Mouse (Mus musculus) heart, embryonic 10.5 days (tissue): ENCODE measurements around the gene Fanca. TPM values are rescaled to one million over a fixed set of nuclear protein-coding genes. Genes with fewer than 3 reads are reported as not detected.
"Not testable (repeated sequence)": the region's sequence is repeated elsewhere in the genome, so short reads cannot be mapped to it uniquely, and the experiment has no call there.

ENCODE experiments used
- DNase-seq: peaks from one replicate; pipeline ENCODE4 v3.0.0-alpha.2; 2017; ENCODE audit warnings: low spot score
- H3K27ac ChIP-seq: fragments of 300-500 bp; sonication (generic); 2 replicates; pipeline ENCODE4 v1.5.1; 2016; ENCODE audit warnings: mild to moderate bottlenecking
- H3K27me3 ChIP-seq: fragments of 300-500 bp; sonication (generic); 2 replicates; pipeline ENCODE4 v1.6.1; 2016; ENCODE audit warnings: mild to moderate bottlenecking; ENCODE audit not compliant: poor library complexity, insufficient read depth, severe bottlenecking
- H3K36me3 ChIP-seq: fragments of 300-500 bp; sonication (generic); 2 replicates; pipeline ENCODE4 v1.6.1; 2016; ENCODE audit warnings: mild to moderate bottlenecking, moderate library complexity
- H3K4me1 ChIP-seq: fragments of 300-500 bp; sonication (generic); 2 replicates; pipeline ENCODE4 v1.6.1; 2016; ENCODE audit warnings: mild to moderate bottlenecking
- H3K4me3 ChIP-seq: fragments of 300-500 bp; sonication (generic); 2 replicates; pipeline ENCODE4 v1.5.1; 2016; ENCODE audit warnings: mild to moderate bottlenecking, moderate library complexity
- H3K9me3 ChIP-seq: fragments of 300-500 bp; sonication (generic); 2 replicates; pipeline ENCODE4 v1.6.1; 2016; ENCODE audit warnings: mild to moderate bottlenecking, moderate library complexity
- WGBS: fragments of 180-500 bp; shearing (Covaris S2); methylation state at CpG from one replicate; pipeline ENCODE4 v1.1.7; 2016; 5-methylcytosine and 5-hydroxymethylcytosine counted together
- polyA plus RNA-seq: library from polyadenylated mRNA; unstranded; fragments of >200 nt; fragmentation: Nextera tagmentation; extraction: Ambion mirVana; gene quantifications from 2 replicates; pipeline ENCODE4 v1.2.1, GENCODE M21; 2016

Fanca gene
- polyA plus RNA-seq, 1 experiment from 2014 or later: 28.9 TPM

GRCm38 (mm10) chr8:123234918-123235519 is 83.4 kb downstream of the Fanca start:
- H3K36me3 ChIP-seq: peaks cover 8% of the 10 kb centered on the region; the same call in 1 of the 2 replicates
- H3K4me3 ChIP-seq: peak overlapping the region; percentile 69
- H3K27ac ChIP-seq: peak overlapping the region; percentile 69; the same call in 1 of the 2 replicates
- DNase-seq: no peak
- no peaks in the 10 kb centered on the region for H3K9me3 ChIP-seq
- WGBS: 39% methylated on average over 13 of the region's 13 CpGs
- H3K27me3 ChIP-seq: peaks cover 45% of the 10 kb centered on the region
- peaks cover 31% of the 10 kb centered on the region for H3K4me1 ChIP-seq

- peaks cover 19% of the 10 kb centered on the region for H3K36me3 ChIP-seq
- H3K27me3 ChIP-seq: peaks cover 45% of the 10 kb centered on the region
- DNase-seq: no peak
- H3K4me1 ChIP-seq: peaks cover 31% of the 10 kb centered on the region
- no peaks in the 10 kb centered on the region for H3K9me3 ChIP-seq
- no peak overlapping the region for H3K4me3 ChIP-seq
- WGBS: 79% methylated on average over 11 of the region's 11 CpGs
- no peak overlapping the region for H3K27ac ChIP-seq
Measured at GRCm38 (mm10) chr8:123233760-123234159, 84.6 kb downstream of the Fanca start.

- WGBS: 62% methylated on average over 13 of the region's 13 CpGs
- H3K27ac ChIP-seq: no peak overlapping the region
- H3K9me3 ChIP-seq: no peaks in the 10 kb centered on the region
- H3K36me3 ChIP-seq: peaks cover 24% of the 10 kb centered on the region
- H3K4me3 ChIP-seq: no peak overlapping the region
- H3K27me3 ChIP-seq: peaks cover 45% of the 10 kb centered on the region
- H3K4me1 ChIP-seq: peaks cover 31% of the 10 kb centered on the region
- DNase-seq: no peak
Measured at GRCm38 (mm10) chr8:123233300-123233699, 85.1 kb downstream of the Fanca start.

GRCm38 (mm10) chr8:123232553-123232952 is 85.8 kb downstream of the Fanca start:
- H3K36me3 ChIP-seq: peaks cover 31% of the 10 kb centered on the region
- no peak for DNase-seq
- H3K4me1 ChIP-seq: peaks cover 31% of the 10 kb centered on the region
- 37% methylated on average over 7 of the region's 7 CpGs for WGBS
- H3K9me3 ChIP-seq: no peaks in the 10 kb centered on the region
- no peak overlapping the region for H3K27ac ChIP-seq
- no peak overlapping the region for H3K4me3 ChIP-seq
- H3K27me3 ChIP-seq: peaks cover 45% of the 10 kb centered on the region

GRCm38 (mm10) chr8:123231742-123232141 is 86.6 kb downstream of the Fanca start:
- H3K4me1 ChIP-seq: peaks cover 31% of the 10 kb centered on the region
- H3K4me3 ChIP-seq: no peak overlapping the region
- WGBS: 52% methylated on average over 5 of the region's 5 CpGs
- H3K27me3 ChIP-seq: peaks cover 37% of the 10 kb centered on the region
- no peaks in the 10 kb centered on the region for H3K9me3 ChIP-seq
- H3K27ac ChIP-seq: no peak overlapping the region
- H3K36me3 ChIP-seq: peaks cover 39% of the 10 kb centered on the region
- DNase-seq: no peak

GRCm38 (mm10) chr8:123230326-123230725 is 88.0 kb downstream of the Fanca start:
- peaks cover 29% of the 10 kb centered on the region for H3K27me3 ChIP-seq
- not testable (repeated sequence) for H3K4me3 ChIP-seq, H3K9me3 ChIP-seq, H3K27ac ChIP-seq, DNase-seq
- WGBS: 80% methylated on average over 11 of the region's 11 CpGs
- peaks cover 41% of the 10 kb centered on the region for H3K36me3 ChIP-seq
- H3K4me1 ChIP-seq: peaks cover 25% of the 10 kb centered on the region

GRCm38 (mm10) chr8:123228416-123228815 is 90.0 kb downstream of the Fanca start:
- no peak for DNase-seq
- 94% methylated on average over 1 of the region's 1 CpGs for WGBS
- no peaks in the 10 kb centered on the region for H3K9me3 ChIP-seq

GRCm38 (mm10) chr8:123224278-123225266 is 93.8 kb downstream of the Fanca start, which contains the start of gene Cdk10:
Gene Cdk10 (plus strand): TSS chr8:123224842.
- H3K27me3 ChIP-seq: no peaks in the 10 kb centered on the region
- peak within 1 kb of the TSS; percentile 90 for H3K27ac ChIP-seq
- WGBS: 4% methylated on average over 59 of the region's 59 CpGs

More at GRCm38 (mm10) chr8:123228416-123228815, 90.0 kb downstream of the Fanca start:
- peaks cover 10% of the 10 kb centered on the region for H3K27me3 ChIP-seq
- peaks cover 24% of the 10 kb centered on the region for H3K4me1 ChIP-seq
- H3K4me3 ChIP-seq: no peak overlapping the region
- H3K27ac ChIP-seq: no peak overlapping the region
- H3K36me3 ChIP-seq: peaks cover 41% of the 10 kb centered on the region

GRCm38 (mm10) chr8:123220917-123221316 is 97.5 kb downstream of the Fanca start:
- no peak overlapping the region for H3K27ac ChIP-seq
- H3K27me3 ChIP-seq: no peaks in the 10 kb centered on the region
- 84% methylated on average over 1 of the region's 1 CpGs for WGBS
- no peak overlapping the region for H3K4me3 ChIP-seq
- peaks cover 22% of the 10 kb centered on the region for H3K4me1 ChIP-seq
- H3K9me3 ChIP-seq: no peaks in the 10 kb centered on the region
- no peak for DNase-seq
- no peaks in the 10 kb centered on the region for H3K36me3 ChIP-seq

More at GRCm38 (mm10) chr8:123224278-123225266, 93.8 kb downstream of the Fanca start, which contains the start of gene Cdk10:
- no peaks in the 10 kb centered on the region for H3K9me3 ChIP-seq
- H3K4me1 ChIP-seq: peaks cover 16% of the 10 kb centered on the region
- DNase-seq: peak; percentile 97
- peaks cover 30% of the 10 kb centered on the region for H3K36me3 ChIP-seq
- H3K4me3 ChIP-seq: peak within 1 kb of the TSS; percentile 90

Other genes starting within 250 kb of the Fanca start
- 1,165 and 1,266 TPM in 2 replicates for gene Rpl13, start 216.2 kb downstream of the Fanca start, polyA plus RNA-seq
- 0.76 and 1.5 TPM in 2 replicates for gene Cpne7, start 201.2 kb downstream of the Fanca start, polyA plus RNA-seq
- 9.3 and 12.3 TPM in 2 replicates for gene Sult5a1, start 160.3 kb downstream of the Fanca start, polyA plus RNA-seq
- gene Dpep1, start 132.3 kb downstream of the Fanca start, polyA plus RNA-seq: 1.9 and 5.2 TPM in 2 replicates
- 120 and 123 TPM in 2 replicates for gene Chmp1a, start 105.8 kb downstream of the Fanca start, polyA plus RNA-seq
- 3.5 and 3.6 TPM in 2 replicates for gene Spata33, start 105.7 kb downstream of the Fanca start, polyA plus RNA-seq
- 27.0 and 31.2 TPM in 2 replicates for gene Cdk10, start 93.7 kb downstream of the Fanca start, polyA plus RNA-seq
- 2.2 and 2.6 TPM in 2 replicates for gene Spata2l, start 82.3 kb downstream of the Fanca start, polyA plus RNA-seq
- gene Zfp276, start 64.4 kb downstream of the Fanca start, polyA plus RNA-seq: 17.8 and 21.4 TPM in 2 replicates
- gene Vps9d1, start 64.2 kb downstream of the Fanca start, polyA plus RNA-seq: 19.7 and 20.6 TPM in 2 replicates
- gene Spire2, start 14.1 kb upstream of the Fanca start, polyA plus RNA-seq: 4.4 TPM in 2 replicates
- 153 and 172 TPM in 2 replicates for gene Tcf25, start 55.2 kb upstream of the Fanca start, polyA plus RNA-seq
- not detected in 2 replicates for gene Mc1r, start 88.5 kb upstream of the Fanca start, polyA plus RNA-seq
- gene Tubb3, start 92.8 kb upstream of the Fanca start, polyA plus RNA-seq: 10.5 and 15.8 TPM in 2 replicates
- 36.4 and 38.6 TPM in 2 replicates for gene Def8, start 105.0 kb upstream of the Fanca start, polyA plus RNA-seq
- 56.3 and 63.8 TPM in 2 replicates for gene Afg3l1, start 159.3 kb upstream of the Fanca start, polyA plus RNA-seq
- 2.1 and 4.6 TPM in 2 replicates for gene Dbndd1, start 196.9 kb upstream of the Fanca start, polyA plus RNA-seq
- 17.9 and 27.4 TPM in 2 replicates for gene Gas8, start 200.3 kb upstream of the Fanca start, polyA plus RNA-seq